Mouse (Mus musculus): Measurements from ENCODE around the gene Rhbg. TPM values are rescaled to one million over a fixed set of nuclear protein-coding genes. Genes with fewer than 3 reads are reported as not detected.

Gene Rhbg
- polyA plus RNA-seq, 1 experiment from 2014 or later: 3.9 TPM

DNA sequence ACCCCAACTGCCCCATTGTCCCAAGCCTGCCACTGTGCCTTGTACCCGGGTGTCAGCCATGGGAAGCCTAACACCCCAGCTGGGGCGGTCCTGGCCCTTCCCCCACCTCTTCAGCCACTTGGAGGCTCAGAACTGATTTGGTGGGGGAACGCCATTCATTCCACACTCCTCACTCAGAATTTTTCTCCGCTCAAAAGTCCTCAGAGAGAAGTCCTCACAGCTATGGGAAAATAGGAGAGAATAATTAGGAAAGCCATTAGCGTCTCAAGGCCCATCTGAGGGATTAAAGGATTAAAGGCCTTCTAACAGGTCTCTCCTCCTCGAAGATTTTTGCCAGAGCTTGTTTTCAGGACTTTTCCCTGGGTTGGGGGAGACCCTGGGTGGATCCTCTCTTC is 17.4 kb downstream of the Rhbg start:
- 28% methylated on average over 6 of the region's 6 CpGs for WGBS
- DNase-seq (ENCODE audit: low spot score) (no peak), ATAC-seq (no peak)
- Histone ChIP-seq H3K9me3 (ENCODE audit: low read length) (no peaks in the 10 kb centered on the region), H3K36me3 (ENCODE audit: insufficient read depth, low read length) (no peaks in the 10 kb centered on the region), H3K27me3 (replicated peaks; ENCODE audit: insufficient read depth, low read length) (peaks cover 35% of the 10 kb centered on the region), H3K4me1 (ENCODE audit: insufficient read depth, low read depth, low read length) (0 out of 2 replicates have a peak, but pooled peaks cover 2% of the 10 kb centered on the region), H3K9ac (replicated peaks; ENCODE audit: low read depth) (no peak overlapping the region), H3K27ac (ENCODE audit: low read length) (no peak overlapping the region), H3K4me3 (ENCODE audit: low read depth, low read length) (no peak overlapping the region), H3K4me2 (replicated peaks; ENCODE audit: low read depth, low read length) (no peak overlapping the region)
- TF ChIP-seq CTCF (IDR thresholded peaks at IDR 0.05): no peak
- TF ChIP-seq EP300 (IDR thresholded peaks at IDR 0.05): no peak

DNA sequence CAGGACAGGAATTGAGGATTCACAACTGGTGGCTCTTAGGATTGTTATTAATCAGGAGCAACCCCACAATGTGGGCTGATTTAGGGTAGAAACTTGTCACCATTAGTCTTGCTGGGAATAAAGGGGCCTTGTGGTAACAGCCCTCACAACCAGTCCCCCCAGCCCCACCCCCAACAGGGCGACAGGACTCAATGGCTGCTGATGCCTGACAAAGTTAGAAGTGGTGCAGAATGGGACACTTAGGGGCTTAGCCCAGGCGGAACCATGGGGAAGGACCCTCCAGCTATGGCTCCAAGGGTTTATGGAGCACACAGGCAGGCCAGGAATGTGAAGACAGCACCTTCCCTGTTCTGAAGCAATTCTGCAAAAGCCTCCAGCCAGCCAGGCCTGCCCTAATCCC is 18.9 kb downstream of the Rhbg start:
- Histone ChIP-seq H3K9ac (replicated peaks; ENCODE audit: low read depth) (no peak overlapping the region), H3K4me1 (ENCODE audit: insufficient read depth, low read depth, low read length) (no peaks in the 10 kb centered on the region), H3K27me3 (replicated peaks; ENCODE audit: insufficient read depth, low read length) (peaks cover 21% of the 10 kb centered on the region), H3K4me3 (ENCODE audit: low read depth, low read length) (no peak overlapping the region), H3K27ac (ENCODE audit: low read length) (no peak overlapping the region), H3K36me3 (ENCODE audit: insufficient read depth, low read length) (no peaks in the 10 kb centered on the region), H3K9me3 (ENCODE audit: low read length) (no peaks in the 10 kb centered on the region), H3K4me2 (replicated peaks; ENCODE audit: low read depth, low read length) (no peak overlapping the region)
- no peak for DNase-seq (ENCODE audit: low spot score)
- 63% methylated on average over 2 of the region's 2 CpGs for WGBS
- TF ChIP-seq EP300 (IDR thresholded peaks at IDR 0.05) (no peak), CTCF (IDR thresholded peaks at IDR 0.05) (no peak)
- no peak for ATAC-seq

DNA sequence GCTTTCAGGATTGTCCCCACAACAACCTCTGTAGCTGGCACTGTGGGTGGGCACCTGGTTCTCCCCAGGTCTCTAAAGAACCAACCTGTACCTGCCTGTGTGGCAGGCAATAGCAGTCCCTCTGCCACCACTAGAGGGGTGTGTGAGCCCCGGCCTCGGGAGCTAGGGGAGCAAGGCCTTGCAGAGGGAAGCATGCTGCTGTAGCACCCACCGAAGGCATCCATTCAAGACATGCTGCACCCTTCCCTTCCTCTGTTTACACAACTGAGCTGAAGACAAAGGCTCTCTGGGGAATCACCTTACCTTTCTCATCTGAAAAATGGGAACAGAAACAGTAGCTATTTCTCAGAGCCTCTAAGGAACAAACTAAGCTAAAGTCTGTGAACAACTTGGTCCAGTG is 19.3 kb downstream of the Rhbg start:
- ATAC-seq: no peak
- Histone ChIP-seq H3K4me3 (ENCODE audit: low read depth, low read length) (no peak overlapping the region), H3K27ac (ENCODE audit: low read length) (no peak overlapping the region), H3K9me3 (ENCODE audit: low read length) (no peaks in the 10 kb centered on the region), H3K36me3 (ENCODE audit: insufficient read depth, low read length) (no peaks in the 10 kb centered on the region), H3K4me2 (replicated peaks; ENCODE audit: low read depth, low read length) (no peak overlapping the region), H3K9ac (replicated peaks; ENCODE audit: low read depth) (no peak overlapping the region), H3K27me3 (replicated peaks; ENCODE audit: insufficient read depth, low read length) (peaks cover 17% of the 10 kb centered on the region), H3K4me1 (ENCODE audit: insufficient read depth, low read depth, low read length) (no peaks in the 10 kb centered on the region)
- no peak for DNase-seq (ENCODE audit: low spot score)
- peak; percentile 58 for TF ChIP-seq CTCF (IDR thresholded peaks at IDR 0.05)
- TF ChIP-seq EP300 (IDR thresholded peaks at IDR 0.05): no peak
- WGBS: 8% methylated on average over 3 of the region's 3 CpGs

DNA sequence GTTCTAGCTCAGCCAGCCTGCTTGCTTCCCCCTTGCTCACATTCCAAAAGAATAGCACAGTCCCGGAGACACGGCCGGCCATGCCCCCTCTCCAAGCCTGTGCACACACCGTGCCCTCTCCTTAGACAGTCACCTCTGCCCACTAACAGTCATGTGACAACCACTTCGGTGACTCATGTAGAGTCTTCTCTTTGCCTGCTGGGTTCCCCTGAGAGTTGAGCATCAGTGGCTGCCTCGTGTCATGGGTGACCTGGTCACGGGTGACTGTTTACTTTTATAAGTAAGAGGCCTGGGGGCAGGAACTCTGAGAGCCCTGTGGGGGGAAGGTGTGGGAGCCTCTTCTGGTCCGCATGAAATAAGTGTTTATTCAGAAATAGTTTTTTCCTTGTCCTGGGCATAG is 20.5 kb downstream of the Rhbg start:
- no peaks in the 10 kb centered on the region for H3K9me3 ChIP-seq (ENCODE audit: low read length)
- no peak for TF ChIP-seq EP300 (IDR thresholded peaks at IDR 0.05)
- TF ChIP-seq CTCF (IDR thresholded peaks at IDR 0.05): no peak
- H3K4me2 ChIP-seq (replicated peaks; ENCODE audit: low read depth, low read length): no peak overlapping the region
- H3K27ac ChIP-seq (ENCODE audit: low read length): no peak overlapping the region
- ATAC-seq: peak; percentile 52
- peaks cover 6% of the 10 kb centered on the region for H3K27me3 ChIP-seq (replicated peaks; ENCODE audit: insufficient read depth, low read length)
- H3K9ac ChIP-seq (replicated peaks; ENCODE audit: low read depth): no peak overlapping the region
- H3K4me3 ChIP-seq (ENCODE audit: low read depth, low read length): no peak overlapping the region
- no peaks in the 10 kb centered on the region for H3K36me3 ChIP-seq (ENCODE audit: insufficient read depth, low read length)
- 27% methylated on average over 8 of the region's 8 CpGs for WGBS
- H3K4me1 ChIP-seq (ENCODE audit: insufficient read depth, low read depth, low read length): no peaks in the 10 kb centered on the region
- peak; percentile 31 for DNase-seq (ENCODE audit: low spot score)

DNA sequence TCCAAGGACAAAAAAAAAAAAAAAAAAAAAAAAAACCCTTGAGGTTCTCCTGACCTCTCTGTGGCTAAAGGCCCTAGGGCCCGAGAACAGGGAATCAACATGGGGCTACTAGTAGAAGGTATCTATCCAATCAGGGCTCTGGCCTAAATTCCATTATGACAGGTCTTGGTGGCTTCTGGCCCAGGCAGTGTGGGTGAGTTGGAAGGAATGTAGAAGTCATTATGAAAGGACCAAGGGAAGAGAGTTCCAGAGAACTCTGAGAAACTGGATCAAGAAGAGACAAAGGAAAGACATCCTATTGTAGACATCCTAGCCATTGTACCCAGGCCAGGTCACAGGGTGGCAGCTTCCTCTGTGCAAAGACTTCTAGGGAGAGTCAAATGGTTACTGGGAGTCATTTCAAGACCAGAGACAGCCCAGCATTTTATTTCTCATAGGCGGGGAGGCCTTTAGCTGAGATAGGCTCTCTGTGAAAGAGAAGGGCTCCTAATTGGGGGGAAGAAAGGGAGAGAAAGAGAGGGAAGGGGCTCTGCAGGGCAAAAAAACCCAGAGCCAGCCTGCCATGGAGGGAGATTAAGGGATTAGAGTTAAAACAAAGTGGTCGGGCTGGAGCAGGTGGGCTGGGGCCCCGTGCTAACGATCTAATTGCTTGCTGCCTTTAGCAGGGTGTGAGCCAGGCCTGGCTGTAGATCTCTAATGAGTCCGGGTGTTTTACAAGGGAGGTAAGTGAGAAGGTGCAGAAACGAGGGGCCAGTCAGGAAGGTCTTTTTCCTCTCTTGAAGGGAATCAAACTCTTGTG is 21.5 kb downstream of the Rhbg start:
- Histone ChIP-seq H3K9me3 (ENCODE audit: low read length) (no peaks in the 10 kb centered on the region), H3K27me3 (replicated peaks; ENCODE audit: insufficient read depth, low read length) (no peaks in the 10 kb centered on the region; the same call in 1 of the 2 replicates), H3K4me3 (ENCODE audit: low read depth, low read length) (no peak overlapping the region), H3K4me1 (ENCODE audit: insufficient read depth, low read depth, low read length) (no peaks in the 10 kb centered on the region), H3K27ac (ENCODE audit: low read length) (no peak overlapping the region), H3K9ac (replicated peaks; ENCODE audit: low read depth) (no peak overlapping the region), H3K36me3 (ENCODE audit: insufficient read depth, low read length) (no peaks in the 10 kb centered on the region), H3K4me2 (replicated peaks; ENCODE audit: low read depth, low read length) (no peak overlapping the region)
- no peak for TF ChIP-seq CTCF (IDR thresholded peaks at IDR 0.05)
- no peak for TF ChIP-seq EP300 (IDR thresholded peaks at IDR 0.05)
- DNase-seq (ENCODE audit: low spot score): no peak
- whole genome bisulfite sequencing: 36% methylated on average over 7 of the region's 7 CpGs
- ATAC-seq: no peak

DNA sequence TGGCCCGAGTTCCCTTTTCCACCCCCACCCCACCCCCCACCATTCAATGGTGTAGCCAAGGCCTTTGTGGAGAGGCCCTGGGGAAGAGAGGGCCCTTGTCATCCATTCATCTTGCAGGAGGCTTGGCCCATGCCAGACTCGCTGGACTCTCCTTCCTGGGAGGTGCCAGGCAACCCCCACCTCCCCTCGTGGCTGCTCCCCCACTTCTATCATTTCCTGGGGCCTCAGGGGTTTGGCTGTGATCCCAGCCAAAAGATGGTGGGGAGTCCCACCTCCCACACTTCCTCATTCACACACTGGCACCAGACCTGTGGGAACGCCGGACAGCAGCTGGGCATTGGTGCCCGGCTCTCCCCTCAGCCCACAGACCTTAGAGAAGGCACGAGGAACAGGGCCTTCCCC is 22.2 kb downstream of the Rhbg start:
- ATAC-seq: no peak
- no peak overlapping the region for H3K27ac ChIP-seq (ENCODE audit: low read length)
- TF ChIP-seq CTCF (IDR thresholded peaks at IDR 0.05) (no peak), EP300 (IDR thresholded peaks at IDR 0.05) (no peak)

More for the DNA sequence above, 22.2 kb downstream of the Rhbg start:
- Histone ChIP-seq H3K9ac (replicated peaks; ENCODE audit: low read depth) (no peak overlapping the region), H3K4me1 (ENCODE audit: insufficient read depth, low read depth, low read length) (no peaks in the 10 kb centered on the region), H3K9me3 (ENCODE audit: low read length) (no peaks in the 10 kb centered on the region), H3K27me3 (replicated peaks; ENCODE audit: insufficient read depth, low read length) (no peaks in the 10 kb centered on the region; the same call in 1 of the 2 replicates), H3K4me2 (replicated peaks; ENCODE audit: low read depth, low read length) (no peak overlapping the region), H3K36me3 (ENCODE audit: insufficient read depth, low read length) (no peaks in the 10 kb centered on the region), H3K4me3 (ENCODE audit: low read depth, low read length) (no peak overlapping the region)
- no peak for DNase-seq (ENCODE audit: low spot score)
- WGBS: 58% methylated on average over 6 of the region's 7 CpGs

All from lung, postnatal 0 days (tissue).